Mouse (Mus musculus) liver, embryonic 14.5 days (tissue): ENCODE results near the gene 2410004P03Rik.

Experiments used
- CTCF ChIP-seq: IDR thresholded peaks from 2 replicates; pipeline ENCODE4 v1.5.1; 2016; ENCODE audit warnings: antibody characterized with exemption, low read depth, control low read depth
- EP300 ChIP-seq: IDR thresholded peaks from 2 replicates; pipeline ENCODE4 v1.6.1; 2016; ENCODE audit warnings: antibody characterized with exemption, low read depth

- TF ChIP-seq CTCF (no peak), EP300 (no peak)
Observed at GRCm38 (mm10) chr12:17061183-17061722, 49.7 kb upstream of the 2410004P03Rik start.
